Mouse (Mus musculus): Measurements from ENCODE around the gene Rab40c.

GRCm38 (mm10) chr17:25874148-25874720 is 45.3 kb downstream of the Rab40c start:
- TF ChIP-seq EP300 (IDR thresholded peaks at IDR 0.05; ENCODE audit: low read depth) (no peak), CTCF (IDR thresholded peaks at IDR 0.05; ENCODE audit: low read depth) (no peak)
